Mouse (Mus musculus) neural tube, embryonic 13.5 days (tissue): ENCODE measurements around the gene Rhox7b. TPM values are rescaled to one million over a fixed set of nuclear protein-coding genes. Genes with fewer than 3 reads are reported as not detected.
"Not testable (repeated sequence)": the region's sequence is repeated elsewhere in the genome, so short reads cannot be mapped to it uniquely, and the experiment has no call there.

Source experiments
- ATAC-seq: fragments of 200-750 bp; cut with Nextera tagmentation; 2 replicates; pipeline ENCODE4 v1.8.0; 2017; ENCODE audit warnings: low read depth, mild to moderate bottlenecking, moderate TSS enrichment, moderate library complexity
- H3K27ac ChIP-seq: fragments of 300-500 bp; sonication (generic); replicated peaks from 2 replicates; pipeline ENCODE4 v1.5.1; 2015; ENCODE audit warnings: moderate library complexity, mild to moderate bottlenecking, inconsistent platforms
- H3K27me3 ChIP-seq: fragments of 300-500 bp; sonication (generic); 2 replicates; pipeline ENCODE4 v1.6.1; 2015; ENCODE audit warnings: mild to moderate bottlenecking, inconsistent platforms
- H3K36me3 ChIP-seq: fragments of 300-500 bp; sonication (generic); 2 replicates; pipeline ENCODE4 v1.6.1; 2015; ENCODE audit warnings: mild to moderate bottlenecking, inconsistent platforms
- H3K4me1 ChIP-seq: fragments of 300-500 bp; sonication (generic); replicated peaks from 2 replicates; pipeline ENCODE4 v1.6.1; 2015; ENCODE audit warnings: inconsistent platforms
- H3K4me2 ChIP-seq: fragments of 300-500 bp; sonication (generic); 2 replicates; pipeline ENCODE4 v1.6.1; 2015; ENCODE audit warnings: inconsistent platforms, mild to moderate bottlenecking, moderate library complexity
- H3K4me3 ChIP-seq: fragments of 300-500 bp; sonication (generic); 2 replicates; pipeline ENCODE4 v1.5.1; 2015; ENCODE audit warnings: mild to moderate bottlenecking, inconsistent platforms
- H3K9ac ChIP-seq: fragments of 300-500 bp; sonication (generic); 2 replicates; pipeline ENCODE4 v1.6.1; 2015; ENCODE audit warnings: moderate library complexity, mild to moderate bottlenecking, inconsistent platforms
- H3K9me3 ChIP-seq: fragments of 300-500 bp; sonication (generic); 2 replicates; pipeline ENCODE4 v1.6.1; 2016; ENCODE audit warnings: inconsistent platforms
- WGBS: fragments of 180-500 bp; shearing (Covaris S2); methylation state at CpG from one replicate; pipeline ENCODE4 v1.1.7; 2015; 5-methylcytosine and 5-hydroxymethylcytosine counted together
- polyA plus RNA-seq: library from polyadenylated mRNA; unstranded; fragments of >200 nt; fragmentation: Nextera tagmentation; extraction: Ambion mirVana; gene quantifications from 2 replicates; pipeline ENCODE4 v1.2.1, GENCODE M21; 2015

The Rhox7b gene
- polyA plus RNA-seq, result not detected in 2 replicates

DNA sequence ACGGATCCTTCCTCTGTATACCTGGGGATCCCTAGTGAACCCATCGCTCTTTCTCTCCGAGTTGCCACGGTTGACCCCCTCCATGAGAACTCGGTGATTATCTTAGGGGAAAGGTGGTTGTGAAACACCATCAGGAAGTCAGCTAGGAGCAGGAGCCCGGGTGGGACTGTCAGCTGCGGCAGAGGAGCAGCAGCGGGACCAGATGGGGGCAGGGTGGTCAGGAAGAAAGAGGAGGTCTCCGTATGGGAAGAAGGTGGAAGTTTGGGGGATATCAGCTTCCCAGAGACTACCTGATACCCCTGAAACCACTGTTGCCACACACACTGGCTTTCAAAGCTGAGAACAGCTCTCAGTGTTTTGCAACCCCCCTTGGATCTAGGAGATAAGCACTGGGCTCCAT lies at the start of gene Rhox7b:
Rhox7b (minus strand) TSS at position 101 of the 400 bp plus-strand sequence.
- WGBS, result 85% methylated on average over 9 of the region's 9 CpGs
- ATAC-seq, result not testable (repeated sequence)

DNA sequence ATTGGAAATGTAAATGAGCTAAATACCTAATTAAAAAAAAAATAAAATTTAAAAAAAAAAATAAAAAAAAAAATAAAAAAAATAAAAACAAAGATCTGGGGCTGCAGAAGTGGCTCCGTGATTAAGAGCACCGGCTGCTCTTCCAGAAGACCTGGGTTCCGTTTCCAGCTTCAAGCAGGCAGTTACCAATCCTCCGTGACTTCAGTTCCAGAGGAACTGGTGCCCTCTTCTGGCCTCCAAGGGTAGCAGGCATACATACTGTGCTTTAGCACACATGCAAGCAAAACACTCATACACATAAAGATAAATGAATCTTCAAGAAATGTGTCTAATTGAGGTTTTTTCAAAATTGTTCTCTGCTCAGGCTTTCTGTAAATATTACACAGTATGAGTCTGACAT lies 19.3 kb upstream of the Rhox7b start:
- Histone ChIP-seq H3K27me3 (no peaks in the 10 kb centered on the region), H3K36me3 (no peaks in the 10 kb centered on the region), H3K4me1 (no peaks in the 10 kb centered on the region), H3K27ac (no peak overlapping the region), H3K9ac (no peak overlapping the region), H3K9me3 (no peaks in the 10 kb centered on the region), H3K4me2 (no peak overlapping the region), H3K4me3 (no peak overlapping the region)
- WGBS, result 81% methylated on average over 4 of the region's 4 CpGs
- ATAC-seq, result no peak

More for the DNA sequence above, at the start of gene Rhox7b:
- H3K4me2 ChIP-seq, H3K9me3 ChIP-seq, H3K27me3 ChIP-seq, H3K36me3 ChIP-seq, H3K4me3 ChIP-seq, H3K27ac ChIP-seq, H3K9ac ChIP-seq, H3K4me1 ChIP-seq: not testable (repeated sequence)

DNA sequence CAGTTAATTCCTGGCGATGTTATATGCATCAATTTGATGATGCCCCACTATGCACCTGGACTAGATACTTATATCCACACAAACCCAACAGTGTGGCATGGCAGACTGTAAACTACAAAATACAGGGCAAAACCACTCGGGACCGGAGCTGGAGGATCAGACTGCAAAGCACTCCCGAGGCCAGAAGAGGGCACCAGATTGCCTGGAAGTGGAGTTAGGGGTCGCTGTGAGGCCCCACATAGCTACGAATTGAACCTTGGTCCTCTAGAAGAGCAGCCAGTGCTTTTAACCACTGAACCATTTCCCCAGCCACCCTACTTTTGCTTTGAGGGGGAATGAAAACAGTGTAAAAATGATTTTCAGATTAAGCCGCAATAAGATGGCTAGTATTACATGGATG lies 11.5 kb upstream of the Rhox7b start:
- 50% methylated on average over 7 of the region's 7 CpGs for WGBS
- Histone ChIP-seq H3K9ac (no peak overlapping the region), H3K27ac (no peak overlapping the region), H3K36me3 (no peaks in the 10 kb centered on the region), H3K4me3 (no peak overlapping the region), H3K4me1 (no peaks in the 10 kb centered on the region), H3K9me3 (no peaks in the 10 kb centered on the region), H3K27me3 (no peaks in the 10 kb centered on the region), H3K4me2 (no peak overlapping the region)
- no peak for ATAC-seq

DNA sequence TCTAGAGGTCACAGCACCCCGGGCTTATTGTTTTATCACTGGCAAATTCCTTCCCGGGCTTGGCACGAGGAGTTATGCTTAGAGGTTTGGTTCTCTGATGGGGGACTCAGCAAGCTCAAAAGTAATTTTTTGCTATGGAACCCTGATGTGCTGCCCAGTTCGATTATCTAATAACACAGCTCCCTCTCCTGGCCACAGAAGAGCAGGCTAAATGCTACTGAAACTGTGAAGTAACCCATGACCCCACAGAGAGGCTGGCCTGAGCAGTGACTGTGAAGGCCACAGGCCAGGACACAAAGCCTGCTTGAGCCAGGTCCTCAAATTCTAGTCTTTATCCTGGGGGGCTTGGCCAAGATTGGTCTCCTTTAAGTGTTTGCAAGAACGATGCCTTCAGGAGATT lies 6.7 kb upstream of the Rhox7b start:
- H3K9me3 ChIP-seq, result no peaks in the 10 kb centered on the region
- H3K4me3 ChIP-seq, result no peak overlapping the region
- ATAC-seq, result no peak
- no peaks in the 10 kb centered on the region for H3K36me3 ChIP-seq
- no peak overlapping the region for H3K9ac ChIP-seq
- no peak overlapping the region for H3K27ac ChIP-seq
- no peaks in the 10 kb centered on the region for H3K27me3 ChIP-seq
- 73% methylated on average over 5 of the region's 5 CpGs for WGBS
- H3K4me1 ChIP-seq, result no peaks in the 10 kb centered on the region
- no peak overlapping the region for H3K4me2 ChIP-seq

DNA sequence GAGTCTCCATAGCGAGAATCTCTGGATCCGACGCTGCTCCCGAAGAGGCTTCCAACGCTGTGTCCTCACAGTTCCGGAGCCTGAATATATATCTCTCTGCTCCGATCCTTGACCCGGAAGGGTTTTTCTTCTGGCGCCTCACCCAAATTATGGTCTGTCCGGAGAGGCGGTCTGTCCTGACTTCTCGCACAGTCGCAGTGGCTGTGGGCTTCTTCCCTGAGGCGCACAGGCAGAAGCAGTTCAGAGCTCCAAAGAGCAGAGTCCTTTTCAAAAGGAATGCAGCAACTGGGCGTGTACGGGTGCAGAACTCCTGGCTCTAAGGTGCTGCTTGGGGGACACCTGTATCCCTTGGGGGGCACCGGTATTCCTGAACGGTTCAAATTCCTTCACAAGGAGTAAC lies 4.6 kb upstream of the Rhox7b start, which contains the start of gene Rhox9:
Rhox9 (minus strand) TSS at position 101 of the 400 bp plus-strand sequence.
- H3K4me1 ChIP-seq, H3K4me3 ChIP-seq, ATAC-seq, H3K36me3 ChIP-seq, H3K4me2 ChIP-seq, H3K27me3 ChIP-seq, H3K9ac ChIP-seq, H3K9me3 ChIP-seq, H3K27ac ChIP-seq: not testable (repeated sequence)
- 91% methylated on average over 10 of the region's 18 CpGs for WGBS

DNA sequence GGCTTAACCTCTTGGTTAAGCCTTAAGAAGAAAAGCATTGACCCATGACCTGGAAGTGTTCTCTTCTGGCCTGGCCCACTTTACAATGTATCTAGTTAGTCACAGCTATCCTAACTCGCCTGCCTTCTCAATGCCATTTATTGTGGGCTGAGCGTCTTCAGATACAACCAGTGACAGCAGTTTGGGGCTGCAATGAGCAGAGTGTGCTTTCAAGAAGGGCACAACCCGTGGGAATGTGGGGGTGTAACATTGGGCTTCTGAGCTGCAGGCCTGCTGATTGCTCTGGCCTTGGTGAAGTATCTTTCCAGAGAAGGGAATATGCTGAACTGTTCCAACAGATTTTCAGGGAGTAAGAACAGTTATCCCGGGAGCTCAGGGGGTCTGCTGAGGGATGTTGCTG lies 18.2 kb downstream of the Rhox7b start, which contains the start of gene Rhox8:
Rhox8 (minus strand) TSS at position 101 of the 400 bp plus-strand sequence.
- Histone ChIP-seq H3K4me3 (no peak within 1 kb of the TSS), H3K36me3 (no peaks in the 10 kb centered on the region), H3K9ac (no peak within 1 kb of the TSS), H3K27me3 (no peaks in the 10 kb centered on the region), H3K27ac (no peak within 1 kb of the TSS), H3K9me3 (no peaks in the 10 kb centered on the region), H3K4me2 (no peak within 1 kb of the TSS), H3K4me1 (no peaks in the 10 kb centered on the region)
- ATAC-seq, result no peak
- 80% methylated on average over 4 of the region's 4 CpGs for WGBS

DNA sequence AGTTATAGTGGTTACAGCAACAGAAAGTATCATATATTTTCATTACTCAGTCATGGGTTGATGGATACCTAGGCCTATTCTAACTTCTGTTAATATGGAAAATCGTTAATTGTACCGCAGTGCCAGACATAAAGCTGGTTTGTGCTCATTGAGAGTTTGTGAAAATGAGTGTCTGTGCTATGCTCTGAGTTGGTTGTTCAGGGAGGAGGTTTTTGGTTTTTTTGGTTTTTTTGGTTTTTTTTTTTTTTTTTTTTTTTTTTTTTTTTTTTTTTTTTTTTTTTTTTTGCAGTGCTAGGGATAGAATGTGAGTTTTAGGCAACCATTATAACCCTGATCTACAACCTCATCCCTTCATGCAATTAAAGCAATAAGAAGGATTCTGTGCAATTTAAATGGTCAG lies 25.4 kb downstream of the Rhox7b start:
- Histone ChIP-seq H3K9me3 (no peaks in the 10 kb centered on the region), H3K9ac (no peak overlapping the region), H3K27ac (no peak overlapping the region), H3K27me3 (no peaks in the 10 kb centered on the region), H3K4me2 (no peak overlapping the region), H3K4me1 (no peaks in the 10 kb centered on the region), H3K4me3 (no peak overlapping the region), H3K36me3 (no peaks in the 10 kb centered on the region)
- WGBS, result 96% methylated on average over 2 of the region's 2 CpGs
- ATAC-seq, result no peak

Other genes starting within 250 kb of the Rhox7b start
- gene Rhox4g, start 245.9 kb downstream of the Rhox7b start, polyA plus RNA-seq, result not detected in 2 replicates
- gene Rhox3h, start 228.5 kb downstream of the Rhox7b start, polyA plus RNA-seq, result not detected in 2 replicates
- not detected in 2 replicates for gene Rhox2h, start 224.0 kb downstream of the Rhox7b start, polyA plus RNA-seq
- 0.45 and 0.51 TPM in 2 replicates for gene Rhox5, start 92.4 kb downstream of the Rhox7b start, polyA plus RNA-seq
- gene Rhox6, start 70.3 kb downstream of the Rhox7b start, polyA plus RNA-seq, result not detected in 2 replicates
- gene Rhox7a, start 65.5 kb downstream of the Rhox7b start, polyA plus RNA-seq, result not detected in 2 replicates
- not detected in 2 replicates for gene Rhox8, start 18.3 kb downstream of the Rhox7b start, polyA plus RNA-seq
- gene Rhox9, start 4.5 kb upstream of the Rhox7b start, polyA plus RNA-seq, result not detected in 2 replicates
- not detected in 2 replicates for gene Btg1-ps1, start 121.6 kb upstream of the Rhox7b start, polyA plus RNA-seq
- not detected in 2 replicates for gene Btg1-ps2, start 145.9 kb upstream of the Rhox7b start, polyA plus RNA-seq
- not detected in 2 replicates for gene Rhox10, start 169.2 kb upstream of the Rhox7b start, polyA plus RNA-seq
- gene Rhox11, start 187.9 kb upstream of the Rhox7b start, polyA plus RNA-seq, result not detected in 2 replicates
- not detected in 2 replicates for gene Rhox12, start 213.7 kb upstream of the Rhox7b start, polyA plus RNA-seq
- gene Rhox13, start 224.0 kb upstream of the Rhox7b start, polyA plus RNA-seq, result not detected in 2 replicates